Mouse (Mus musculus): ENCODE measurements around the gene Runx3. TPM values are rescaled to one million over a fixed set of nuclear protein-coding genes. Genes with fewer than 3 reads are reported as not detected.

The Runx3 gene
- polyA plus RNA-seq, 1 experiment from 2014 or later, result not detected

DNA sequence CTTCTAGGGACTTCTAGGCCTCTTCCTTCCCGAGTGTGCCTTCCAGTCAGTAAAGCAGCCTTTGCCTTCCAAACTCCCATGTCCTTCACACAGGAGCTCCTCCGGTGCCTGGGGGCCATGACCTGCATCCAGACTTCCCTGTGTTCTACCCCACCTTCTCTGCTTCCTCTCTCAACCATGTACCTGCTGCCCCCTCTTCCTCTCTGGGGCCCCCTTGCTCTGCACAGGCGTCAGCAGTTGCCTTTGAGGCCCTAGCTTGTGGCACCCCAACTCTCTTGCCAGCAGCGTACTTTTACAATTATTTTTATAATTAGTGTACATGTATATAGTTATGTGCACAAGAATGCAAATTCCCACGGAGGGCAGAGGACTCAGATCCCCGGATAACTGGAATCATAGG, 37.4 kb upstream of the Runx3 start:
- Histone ChIP-seq H3K4me3 (ENCODE audit: low read depth, low read length) (no peak overlapping the region), H3K9me3 (ENCODE audit: control insufficient read depth, low read length) (no peaks in the 10 kb centered on the region), H3K4me2 (no peak overlapping the region), H3K4me1 (ENCODE audit: control insufficient read depth, insufficient read depth, low read length) (0 out of 2 replicates have a peak, but pooled peaks cover 5% of the 10 kb centered on the region), H3K9ac (ENCODE audit: low read length) (no peak overlapping the region), H3K27ac (ENCODE audit: low read depth, low read length) (no peak overlapping the region), H3K36me3 (ENCODE audit: control insufficient read depth, insufficient read depth, low read length) (no peaks in the 10 kb centered on the region), H3K27me3 (ENCODE audit: control insufficient read depth, insufficient read depth, low read length) (no peaks in the 10 kb centered on the region)
- ATAC-seq (ENCODE audit: low FRiP score), result no peak
- 71% methylated on average over 6 of the region's 6 CpGs for WGBS
- no peak for DNase-seq (ENCODE audit: low spot score, missing footprints)

DNA sequence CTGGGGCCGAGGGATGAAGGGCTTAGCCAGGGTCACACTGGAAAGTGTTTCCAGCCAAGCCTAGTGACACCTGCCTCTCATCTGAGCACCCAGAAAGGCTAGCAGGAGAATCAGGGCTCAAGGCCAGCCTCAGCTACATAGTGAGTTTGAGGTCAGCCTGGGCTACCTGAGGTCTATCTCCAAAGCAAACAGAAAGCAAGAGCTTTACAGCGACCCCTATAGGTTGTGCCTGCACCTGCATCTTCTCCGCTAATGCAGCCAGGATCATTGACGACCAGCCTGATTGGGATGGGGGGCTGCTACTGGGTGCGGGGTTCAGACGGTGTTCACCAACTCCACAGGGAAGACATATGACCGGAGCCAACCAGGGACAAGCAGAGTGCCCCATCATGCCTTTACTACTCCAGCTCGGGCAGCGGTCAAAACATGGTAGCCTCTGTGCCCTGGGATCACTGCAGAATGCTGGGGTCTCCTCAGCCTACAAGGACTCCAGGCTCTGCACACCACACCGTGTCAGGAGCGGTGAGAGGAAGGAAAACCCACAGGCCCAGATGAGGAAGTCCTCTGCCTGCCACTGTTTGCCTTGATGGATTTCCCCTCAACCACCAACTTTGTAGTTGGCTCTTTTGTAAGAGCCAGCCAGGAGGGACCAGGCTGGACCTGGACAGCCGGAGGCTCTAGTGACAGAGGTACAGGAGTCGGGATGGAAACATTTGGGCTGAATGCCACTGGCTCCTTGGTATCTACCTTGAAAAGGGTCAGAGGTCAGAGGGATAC, 35.2 kb upstream of the Runx3 start:
- Histone ChIP-seq H3K27me3 (ENCODE audit: control insufficient read depth, insufficient read depth, low read length) (no peaks in the 10 kb centered on the region), H3K9ac (ENCODE audit: low read length) (no peak overlapping the region), H3K4me3 (ENCODE audit: low read depth, low read length) (no peak overlapping the region), H3K27ac (ENCODE audit: low read depth, low read length) (no peak overlapping the region), H3K36me3 (ENCODE audit: control insufficient read depth, insufficient read depth, low read length) (no peaks in the 10 kb centered on the region), H3K9me3 (ENCODE audit: control insufficient read depth, low read length) (no peaks in the 10 kb centered on the region), H3K4me2 (no peak overlapping the region), H3K4me1 (ENCODE audit: control insufficient read depth, insufficient read depth, low read length) (no peaks in the 10 kb centered on the region)
- DNase-seq (ENCODE audit: low spot score, missing footprints) (no peak), ATAC-seq (ENCODE audit: low FRiP score) (no peak)
- 76% methylated on average over 13 of the region's 13 CpGs for WGBS

DNA sequence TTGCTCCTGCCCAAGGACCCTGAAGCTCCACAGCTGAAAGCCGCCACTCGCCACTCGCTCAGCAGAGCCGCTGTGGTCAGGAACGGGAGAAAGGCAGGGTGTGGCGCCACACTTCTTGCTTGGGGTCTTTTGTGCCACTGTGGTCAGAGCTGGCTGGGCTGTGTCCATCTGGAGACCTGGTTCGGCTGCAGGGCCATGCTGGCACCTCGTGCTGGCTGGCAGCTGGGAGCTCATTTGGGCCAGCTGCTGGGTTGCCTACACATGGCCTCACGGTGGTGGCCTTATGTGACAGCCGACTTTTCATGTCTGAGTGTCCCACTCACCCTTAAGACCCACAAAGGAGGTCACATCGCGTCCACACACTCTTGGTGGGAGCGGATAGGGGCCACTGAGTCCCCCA, 29.8 kb upstream of the Runx3 start:
- WGBS, result 83% methylated on average over 13 of the region's 13 CpGs

DNA sequence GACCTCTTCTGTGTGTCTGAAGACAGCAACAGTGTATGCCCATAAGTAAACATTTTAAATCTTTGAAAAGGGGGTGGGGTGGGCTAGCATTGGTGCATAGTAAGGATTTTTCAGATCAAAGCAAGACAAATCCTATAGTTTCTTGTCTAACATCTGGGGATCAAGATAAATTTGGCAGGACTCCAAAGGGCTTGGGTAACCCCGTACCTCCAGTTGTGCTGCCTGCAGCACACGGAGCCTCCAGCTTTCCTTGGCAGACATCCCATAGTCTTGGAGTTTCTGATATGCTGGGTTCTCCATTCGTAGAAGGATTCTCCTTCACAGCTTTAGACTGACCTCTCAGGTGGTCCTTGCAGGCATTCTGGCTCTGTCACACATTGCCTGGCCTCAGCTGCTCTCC, 27.6 kb upstream of the Runx3 start:
- DNase-seq (ENCODE audit: low spot score, missing footprints), result no peak
- Histone ChIP-seq H3K4me1 (ENCODE audit: control insufficient read depth, insufficient read depth, low read length) (no peaks in the 10 kb centered on the region), H3K9ac (ENCODE audit: low read length) (no peak overlapping the region), H3K27me3 (ENCODE audit: control insufficient read depth, insufficient read depth, low read length) (no peaks in the 10 kb centered on the region), H3K9me3 (ENCODE audit: control insufficient read depth, low read length) (no peaks in the 10 kb centered on the region), H3K4me2 (no peak overlapping the region), H3K4me3 (ENCODE audit: low read depth, low read length) (no peak overlapping the region), H3K27ac (ENCODE audit: low read depth, low read length) (no peak overlapping the region), H3K36me3 (ENCODE audit: control insufficient read depth, insufficient read depth, low read length) (no peaks in the 10 kb centered on the region)
- 75% methylated on average over 3 of the region's 3 CpGs for WGBS
- ATAC-seq (ENCODE audit: low FRiP score), result no peak

More for the DNA sequence above, 29.8 kb upstream of the Runx3 start:
- Histone ChIP-seq H3K9me3 (ENCODE audit: control insufficient read depth, low read length) (no peaks in the 10 kb centered on the region), H3K4me1 (ENCODE audit: control insufficient read depth, insufficient read depth, low read length) (no peaks in the 10 kb centered on the region), H3K27me3 (ENCODE audit: control insufficient read depth, insufficient read depth, low read length) (no peaks in the 10 kb centered on the region), H3K4me3 (ENCODE audit: low read depth, low read length) (no peak overlapping the region), H3K36me3 (ENCODE audit: control insufficient read depth, insufficient read depth, low read length) (no peaks in the 10 kb centered on the region), H3K9ac (ENCODE audit: low read length) (no peak overlapping the region), H3K4me2 (no peak overlapping the region), H3K27ac (ENCODE audit: low read depth, low read length) (no peak overlapping the region)
- no peak for DNase-seq (ENCODE audit: low spot score, missing footprints)
- no peak for ATAC-seq (ENCODE audit: low FRiP score)

DNA sequence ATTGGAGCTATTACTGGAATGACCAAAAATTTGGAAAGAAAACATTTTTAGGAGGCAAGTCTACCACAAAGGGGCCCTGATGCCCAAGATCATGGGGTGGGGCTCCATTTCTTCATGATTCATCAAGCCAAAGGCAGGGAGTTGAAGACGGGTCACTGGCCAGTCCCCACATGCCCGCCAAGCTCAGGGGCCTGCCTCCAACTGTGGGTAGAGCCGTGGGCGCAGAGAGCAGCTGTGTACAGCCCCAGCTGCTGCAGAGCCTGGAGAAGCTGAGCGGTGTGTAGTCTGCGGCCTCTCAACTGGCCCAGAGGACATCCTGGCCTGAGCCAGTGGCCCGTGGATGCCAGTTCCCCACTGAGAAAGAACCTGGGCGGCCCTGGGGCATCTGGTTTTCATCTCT, 24.8 kb upstream of the Runx3 start:
- WGBS, result 74% methylated on average over 8 of the region's 8 CpGs
- no peaks in the 10 kb centered on the region for H3K36me3 ChIP-seq (ENCODE audit: control insufficient read depth, insufficient read depth, low read length)
- no peak for ATAC-seq (ENCODE audit: low FRiP score)
- H3K9me3 ChIP-seq (ENCODE audit: control insufficient read depth, low read length), result no peaks in the 10 kb centered on the region
- H3K4me3 ChIP-seq (ENCODE audit: low read depth, low read length), result no peak overlapping the region
- H3K9ac ChIP-seq (ENCODE audit: low read length), result no peak overlapping the region
- no peaks in the 10 kb centered on the region for H3K27me3 ChIP-seq (ENCODE audit: control insufficient read depth, insufficient read depth, low read length)
- H3K4me1 ChIP-seq (ENCODE audit: control insufficient read depth, insufficient read depth, low read length), result no peaks in the 10 kb centered on the region
- no peak for DNase-seq (ENCODE audit: low spot score, missing footprints)
- H3K4me2 ChIP-seq, result no peak overlapping the region
- H3K27ac ChIP-seq (ENCODE audit: low read depth, low read length), result no peak overlapping the region

DNA sequence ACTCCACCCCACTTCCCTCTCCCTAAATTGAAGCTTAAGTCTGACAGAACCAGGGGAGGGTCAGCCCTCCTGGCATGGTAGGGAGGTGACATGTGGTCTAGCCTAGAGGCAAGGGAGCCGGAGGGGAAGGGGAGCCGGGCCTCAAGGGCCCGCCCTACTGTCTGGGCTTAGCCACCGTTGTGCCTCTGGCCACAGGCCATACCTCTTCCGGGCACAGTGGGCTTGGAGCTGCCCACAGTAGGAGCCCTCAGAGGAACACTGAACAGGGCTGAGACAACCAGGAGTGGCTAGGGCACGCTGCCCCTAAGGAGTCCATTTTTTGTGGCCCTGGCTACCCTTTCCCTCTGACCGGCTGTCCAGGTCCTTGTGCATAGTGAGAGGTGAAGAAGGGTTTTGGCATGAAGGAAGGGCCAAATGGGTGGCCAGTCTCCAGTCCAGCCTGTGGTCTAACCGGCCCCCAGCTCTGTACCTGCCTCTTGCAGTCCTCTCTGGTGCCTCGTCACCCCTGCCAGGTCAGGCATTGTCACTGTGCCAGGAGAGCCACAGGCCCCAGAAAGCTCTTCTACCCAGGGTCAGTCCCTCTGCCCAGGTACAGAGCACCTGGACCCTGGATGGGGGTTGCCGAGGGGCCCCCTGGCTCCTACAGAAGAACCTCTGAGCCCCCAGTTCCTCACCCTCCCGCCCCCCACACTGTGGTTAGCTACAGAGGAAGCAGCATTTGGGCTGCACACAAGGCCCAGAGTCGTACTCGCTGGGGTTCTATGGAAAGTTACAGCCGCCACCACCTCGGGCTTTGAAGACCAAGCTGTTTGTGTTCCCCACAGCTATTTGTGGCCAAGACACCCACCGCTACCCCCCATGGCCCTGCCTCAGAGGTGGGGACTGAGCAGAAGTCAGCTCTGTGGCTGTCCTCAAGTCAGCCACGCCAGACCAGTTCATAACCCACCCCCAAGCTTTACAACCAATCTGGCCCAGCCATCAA, 22.3 kb upstream of the Runx3 start:
- H3K27ac ChIP-seq (ENCODE audit: low read depth, low read length), result no peak overlapping the region
- DNase-seq (ENCODE audit: low spot score, missing footprints), result no peak
- 87% methylated on average over 17 of the region's 17 CpGs for WGBS
- no peak overlapping the region for H3K9ac ChIP-seq (ENCODE audit: low read length)
- H3K36me3 ChIP-seq (ENCODE audit: control insufficient read depth, insufficient read depth, low read length), result no peaks in the 10 kb centered on the region
- no peak overlapping the region for H3K4me3 ChIP-seq (ENCODE audit: low read depth, low read length)
- H3K4me1 ChIP-seq (ENCODE audit: control insufficient read depth, insufficient read depth, low read length), result no peaks in the 10 kb centered on the region
- ATAC-seq (ENCODE audit: low FRiP score), result no peak
- no peak overlapping the region for H3K4me2 ChIP-seq
- H3K27me3 ChIP-seq (ENCODE audit: control insufficient read depth, insufficient read depth, low read length), result no peaks in the 10 kb centered on the region
- no peaks in the 10 kb centered on the region for H3K9me3 ChIP-seq (ENCODE audit: control insufficient read depth, low read length)

DNA sequence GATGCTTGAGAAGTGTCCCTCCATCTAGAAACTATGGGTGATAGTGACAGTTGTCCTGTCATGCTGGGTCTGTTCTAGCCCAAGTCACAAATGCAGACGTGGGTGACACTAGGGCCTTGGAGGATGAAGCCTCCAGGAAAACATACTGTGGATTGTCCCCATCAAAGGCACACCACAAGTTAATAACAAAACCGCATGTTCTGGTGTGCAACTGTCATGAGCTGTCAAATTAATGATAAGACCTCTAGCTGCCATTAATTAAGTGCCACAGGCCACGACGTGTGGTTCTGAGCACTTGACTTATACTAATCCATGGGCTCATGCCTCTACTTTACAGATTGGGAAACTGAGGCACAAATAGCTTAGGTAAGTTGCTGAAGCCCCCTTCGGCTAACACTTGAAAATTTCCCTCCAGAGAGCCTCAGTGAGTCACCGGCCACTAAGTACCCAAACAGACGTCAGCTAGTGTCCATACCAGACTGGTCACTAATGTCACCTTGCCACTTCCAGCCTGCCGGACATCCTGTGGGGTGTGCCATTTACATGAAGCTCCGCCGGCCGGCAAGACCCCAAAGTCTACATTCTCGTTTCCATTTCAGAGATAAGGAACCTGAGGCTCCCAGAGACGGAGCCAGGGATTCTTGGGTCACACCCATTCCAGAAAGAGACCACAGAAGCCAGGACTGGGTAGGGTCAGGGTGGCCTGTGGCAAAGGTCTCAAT, 18.3 kb upstream of the Runx3 start:
- 84% methylated on average over 13 of the region's 13 CpGs for WGBS
- H3K9ac ChIP-seq (ENCODE audit: low read length), result no peak overlapping the region
- H3K27ac ChIP-seq (ENCODE audit: low read depth, low read length), result no peak overlapping the region
- DNase-seq (ENCODE audit: low spot score, missing footprints) (no peak), ATAC-seq (ENCODE audit: low FRiP score) (no peak)
- no peaks in the 10 kb centered on the region for H3K4me1 ChIP-seq (ENCODE audit: control insufficient read depth, insufficient read depth, low read length)
- no peaks in the 10 kb centered on the region for H3K9me3 ChIP-seq (ENCODE audit: control insufficient read depth, low read length)
- no peak overlapping the region for H3K4me2 ChIP-seq
- H3K27me3 ChIP-seq (ENCODE audit: control insufficient read depth, insufficient read depth, low read length), result no peaks in the 10 kb centered on the region
- H3K4me3 ChIP-seq (ENCODE audit: low read depth, low read length), result no peak overlapping the region
- H3K36me3 ChIP-seq (ENCODE audit: control insufficient read depth, insufficient read depth, low read length), result no peaks in the 10 kb centered on the region

DNA sequence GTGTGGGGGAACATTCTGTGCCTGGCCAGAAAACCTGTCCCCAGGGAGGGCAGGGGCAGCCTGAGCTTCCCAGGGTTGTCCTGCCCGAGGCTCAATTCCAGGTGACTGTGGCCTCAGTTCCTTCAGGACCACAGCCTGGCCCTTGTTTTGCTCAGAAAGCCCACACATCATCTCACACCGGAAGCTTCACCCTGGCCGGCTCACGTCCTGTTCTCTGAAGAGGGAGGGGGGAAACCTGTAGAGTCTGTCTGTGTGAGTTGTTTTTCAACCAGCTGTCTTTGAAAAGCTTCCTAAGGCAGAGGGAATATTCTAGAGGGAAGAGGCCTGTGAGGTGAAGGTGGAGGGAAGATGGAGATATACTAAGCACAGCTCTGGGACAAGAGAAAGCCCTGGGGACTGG, 17.7 kb upstream of the Runx3 start:
- no peak overlapping the region for H3K4me2 ChIP-seq
- no peak overlapping the region for H3K4me3 ChIP-seq (ENCODE audit: low read depth, low read length)
- H3K27me3 ChIP-seq (ENCODE audit: control insufficient read depth, insufficient read depth, low read length), result no peaks in the 10 kb centered on the region
- H3K27ac ChIP-seq (ENCODE audit: low read depth, low read length), result no peak overlapping the region
- DNase-seq (ENCODE audit: low spot score, missing footprints) (no peak), ATAC-seq (ENCODE audit: low FRiP score) (no peak)
- H3K36me3 ChIP-seq (ENCODE audit: control insufficient read depth, insufficient read depth, low read length), result no peaks in the 10 kb centered on the region
- H3K9me3 ChIP-seq (ENCODE audit: control insufficient read depth, low read length), result no peaks in the 10 kb centered on the region
- 59% methylated on average over 4 of the region's 4 CpGs for WGBS
- H3K4me1 ChIP-seq (ENCODE audit: control insufficient read depth, insufficient read depth, low read length), result no peaks in the 10 kb centered on the region
- H3K9ac ChIP-seq (ENCODE audit: low read length), result no peak overlapping the region
